Mouse (Mus musculus): Measurements from ENCODE around the gene Mbtd1. TPM values are rescaled to one million over a fixed set of nuclear protein-coding genes. Genes with fewer than 3 reads are reported as not detected.
A peak's percentile ranks its signal among the peaks of the same experiment; 100 is the strongest.
"Not testable (repeated sequence)": the region's sequence is repeated elsewhere in the genome, so short reads cannot be mapped to it uniquely, and the experiment has no call there.

The Mbtd1 gene
- total RNA-seq (2015; ENCODE audit: low replicate concordance) (16.9 and 27.3 TPM in 2 replicates), total RNA-seq (2017; ENCODE audit: low replicate concordance) (16.6 and 24.4 TPM in 2 replicates)

DNA sequence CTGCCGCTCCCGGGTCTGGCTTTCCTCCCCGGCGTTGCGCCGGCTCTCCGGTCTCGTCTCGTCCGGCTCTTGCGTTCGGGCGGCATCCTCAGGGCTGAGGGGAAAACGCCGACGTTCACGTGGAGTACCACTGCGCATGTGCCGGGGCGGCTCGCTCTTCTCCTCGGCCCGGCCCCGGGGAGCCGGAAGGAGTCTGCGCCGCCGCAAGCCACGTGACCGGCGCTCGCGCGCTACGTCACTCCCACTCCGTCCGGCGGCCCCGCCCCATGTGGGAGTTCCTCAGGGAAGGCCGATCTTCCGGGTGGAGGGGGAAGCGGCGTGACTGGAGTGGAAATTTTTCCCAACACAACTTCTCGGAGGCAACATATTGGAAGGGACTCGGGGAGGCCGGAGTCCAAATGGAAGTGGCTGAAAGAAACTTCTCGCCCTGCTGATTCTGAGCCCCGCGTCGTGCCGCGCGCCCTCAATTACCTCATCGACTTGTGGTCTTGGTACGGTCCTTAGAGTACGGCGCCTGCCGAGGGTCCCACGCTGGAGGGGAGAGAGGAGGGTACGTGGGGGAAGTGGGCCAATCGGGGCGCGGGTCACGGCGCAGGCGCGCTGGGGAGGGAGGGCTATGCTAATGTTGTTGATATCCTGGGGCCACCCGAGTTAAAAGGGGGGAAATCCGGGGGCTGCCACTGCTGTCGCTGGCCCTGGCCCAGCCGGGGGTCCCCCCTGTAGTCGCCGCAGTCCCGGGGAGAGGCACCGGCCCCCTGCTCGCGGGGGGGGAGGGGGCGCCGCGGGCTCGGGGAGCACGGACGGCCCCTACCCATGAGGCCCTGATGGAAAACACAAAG is at the start of gene Mbtd1, which contains the start of gene Utp18:
Gene Mbtd1, plus strand, starts transcription at position 281 of the 839 bp plus-strand sequence.
Gene Utp18, minus strand, starts transcription at position 195 of the 839 bp plus-strand sequence.
- peak; percentile 92 for ATAC-seq (replicated peaks; ENCODE audit: low FRiP score, poor library complexity, severe bottlenecking)

DNA sequence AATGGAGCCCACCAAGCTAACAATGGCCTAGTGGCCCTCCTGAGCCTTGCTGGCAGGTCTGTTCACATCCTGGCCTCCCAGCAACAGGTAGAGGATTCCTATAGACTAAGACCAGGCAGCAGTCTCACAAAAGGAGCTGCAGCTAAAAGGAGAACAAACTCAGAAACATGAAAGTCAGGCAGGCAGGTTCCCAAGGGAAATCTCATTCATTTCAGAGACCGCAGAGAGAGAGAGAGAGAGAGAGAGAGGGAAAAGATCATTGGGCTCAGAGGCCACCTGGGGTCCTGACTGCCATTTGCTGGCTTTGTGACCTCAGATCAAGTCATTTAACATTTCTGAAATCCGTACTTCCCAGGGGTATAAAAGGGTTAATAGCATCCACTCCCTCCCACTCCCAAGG is 38.3 kb upstream of the Mbtd1 start:
- ATAC-seq (replicated peaks; ENCODE audit: low FRiP score, poor library complexity, severe bottlenecking): no peak

DNA sequence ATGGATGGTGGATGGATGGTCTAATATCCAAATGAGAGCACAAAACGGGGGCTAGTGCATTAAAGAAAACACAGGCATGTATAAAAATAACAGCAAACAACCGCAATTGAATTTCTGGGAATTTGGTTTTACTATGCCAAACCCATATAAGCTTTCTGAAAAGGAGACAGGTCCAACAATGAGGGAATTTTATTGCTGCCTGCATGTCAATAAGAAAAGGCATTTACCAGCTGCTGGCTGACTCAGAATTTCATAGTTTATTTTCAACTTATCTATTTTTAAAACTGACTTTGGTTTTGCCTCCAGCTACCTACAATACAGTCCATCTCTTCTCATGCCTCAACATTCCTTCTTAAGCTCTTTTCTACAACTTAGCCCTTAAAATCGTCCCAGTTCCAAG is 33.1 kb upstream of the Mbtd1 start:
- ATAC-seq (replicated peaks; ENCODE audit: low FRiP score, poor library complexity, severe bottlenecking): no peak

DNA sequence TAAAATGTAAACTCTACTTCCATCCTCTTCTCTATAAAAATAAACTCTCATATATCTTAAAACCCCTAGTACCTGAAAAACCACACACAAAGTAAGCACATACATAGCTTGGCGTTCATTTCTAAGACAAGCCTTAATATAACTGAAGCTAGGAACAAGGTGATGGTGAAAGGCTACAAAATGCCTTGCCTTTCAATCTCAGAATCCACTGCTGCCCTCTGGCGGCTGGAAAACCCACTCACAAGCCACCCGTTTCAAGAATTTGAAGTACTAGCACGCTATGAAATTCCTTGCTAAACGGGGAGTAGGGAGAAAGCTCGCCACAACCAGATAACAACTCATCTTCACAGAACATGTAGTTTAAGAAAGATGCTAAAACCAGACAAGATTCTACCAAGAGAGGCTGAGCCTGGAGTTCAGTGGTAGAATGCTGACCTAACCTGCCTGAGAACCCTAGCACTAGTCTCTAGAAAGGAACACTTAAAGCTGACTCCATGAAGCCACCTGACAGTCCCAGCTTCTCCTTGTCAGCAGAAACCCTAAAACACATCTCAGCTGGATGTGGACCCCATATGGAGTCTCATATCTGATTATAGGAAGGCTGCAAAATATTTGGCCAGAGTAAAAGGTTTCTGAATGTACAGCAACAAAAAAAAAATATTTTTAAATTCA is 29.2 kb upstream of the Mbtd1 start:
- peak; percentile 78 for ATAC-seq (replicated peaks; ENCODE audit: low FRiP score, poor library complexity, severe bottlenecking)

DNA sequence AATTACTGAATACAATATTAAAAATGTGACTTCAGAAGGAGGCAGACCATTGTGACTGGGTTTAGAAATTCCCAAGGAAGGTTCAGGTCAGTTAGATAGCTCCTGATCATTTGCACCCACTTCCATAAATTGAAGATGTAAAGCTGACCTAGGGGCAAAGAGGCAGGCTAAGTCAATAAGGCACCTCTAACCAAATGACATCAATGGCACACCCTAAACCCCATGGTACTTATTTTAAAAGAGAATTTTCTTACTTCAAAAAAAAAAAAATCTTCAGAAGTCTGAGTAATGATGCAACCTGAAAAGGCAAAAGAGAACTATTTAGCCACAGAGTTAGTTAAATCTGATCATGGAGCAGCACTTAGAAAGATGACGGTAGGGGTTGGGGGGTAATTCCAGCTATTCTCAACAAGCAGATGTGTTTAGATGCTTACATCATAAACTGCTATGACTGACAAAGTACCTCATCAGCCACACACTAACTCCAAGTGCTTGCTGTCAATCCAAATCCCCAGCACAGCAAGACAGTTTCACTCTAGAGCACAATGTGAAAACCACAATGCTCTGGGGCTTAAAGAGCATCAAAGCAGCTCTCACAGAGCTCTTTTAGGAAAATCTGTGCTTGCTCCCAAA is 25.0 kb upstream of the Mbtd1 start:
- ATAC-seq (replicated peaks; ENCODE audit: low FRiP score, poor library complexity, severe bottlenecking): no peak

DNA sequence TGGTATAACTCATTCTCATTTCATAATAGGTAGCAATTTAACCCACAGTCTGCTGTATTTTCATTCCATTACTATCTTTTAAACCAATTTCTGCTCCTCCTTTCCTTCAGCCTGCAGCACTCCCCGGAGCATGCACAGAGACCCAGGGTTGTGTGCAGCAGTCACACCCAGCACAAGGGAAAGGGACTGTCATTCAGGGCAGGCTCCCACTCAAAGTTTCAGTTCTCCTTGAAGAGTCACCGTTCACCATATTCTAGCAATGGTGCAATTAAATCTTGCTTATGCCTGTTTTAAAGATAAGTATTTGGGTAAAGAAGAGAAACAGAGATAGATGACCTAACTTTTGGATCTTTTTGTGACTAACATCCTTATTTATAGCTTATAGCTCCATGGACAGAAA is 24.5 kb upstream of the Mbtd1 start:
- no peak for ATAC-seq (replicated peaks; ENCODE audit: low FRiP score, poor library complexity, severe bottlenecking)

DNA sequence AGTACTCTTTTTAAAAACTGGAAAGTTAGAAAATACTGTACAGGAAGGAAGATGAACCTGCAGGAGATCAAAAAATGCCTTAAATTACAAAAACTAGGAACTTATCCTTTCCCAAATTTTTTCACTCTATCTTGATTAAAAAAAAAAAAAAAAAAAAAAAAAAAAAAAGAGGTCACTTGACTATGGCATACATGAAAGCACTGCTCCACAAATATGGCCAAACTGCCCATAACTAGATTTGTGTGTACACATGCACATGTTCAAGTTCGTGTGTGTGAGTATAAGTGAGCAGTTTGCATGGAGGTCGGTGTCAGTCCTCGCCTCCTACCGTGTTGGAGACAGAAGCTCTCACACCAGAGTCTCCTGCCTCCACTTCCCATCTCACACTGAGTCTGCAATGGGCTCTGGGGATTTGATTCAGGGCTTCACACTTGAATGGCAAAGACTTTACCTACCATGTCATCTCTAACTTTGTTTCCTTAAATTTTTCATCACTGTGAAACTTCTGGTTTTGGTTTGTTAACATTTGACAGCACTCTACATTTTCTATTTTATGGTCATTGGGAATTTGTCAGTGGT is 23.5 kb upstream of the Mbtd1 start:
- no peak for ATAC-seq (replicated peaks; ENCODE audit: low FRiP score, poor library complexity, severe bottlenecking)

DNA sequence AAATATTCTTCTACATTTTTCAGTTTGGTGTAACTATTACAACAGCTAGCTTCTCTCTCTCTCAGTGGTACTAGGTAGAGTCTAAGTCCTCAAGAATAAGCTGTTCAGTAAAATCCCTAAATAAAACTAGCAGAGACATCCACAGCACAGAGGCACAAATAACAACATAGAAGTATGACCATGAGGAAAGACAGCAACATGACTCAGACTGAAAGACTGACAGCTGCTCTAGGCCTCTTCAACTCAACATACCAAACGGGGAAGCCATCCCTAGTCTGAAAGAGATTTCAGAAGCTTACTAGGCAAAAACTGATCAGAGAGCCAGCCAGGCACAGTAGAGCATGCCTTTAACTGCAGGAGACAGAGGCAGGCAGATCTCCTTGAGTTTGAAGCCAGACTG is 23.0 kb upstream of the Mbtd1 start:
- no peak for ATAC-seq (replicated peaks; ENCODE audit: low FRiP score, poor library complexity, severe bottlenecking)

DNA sequence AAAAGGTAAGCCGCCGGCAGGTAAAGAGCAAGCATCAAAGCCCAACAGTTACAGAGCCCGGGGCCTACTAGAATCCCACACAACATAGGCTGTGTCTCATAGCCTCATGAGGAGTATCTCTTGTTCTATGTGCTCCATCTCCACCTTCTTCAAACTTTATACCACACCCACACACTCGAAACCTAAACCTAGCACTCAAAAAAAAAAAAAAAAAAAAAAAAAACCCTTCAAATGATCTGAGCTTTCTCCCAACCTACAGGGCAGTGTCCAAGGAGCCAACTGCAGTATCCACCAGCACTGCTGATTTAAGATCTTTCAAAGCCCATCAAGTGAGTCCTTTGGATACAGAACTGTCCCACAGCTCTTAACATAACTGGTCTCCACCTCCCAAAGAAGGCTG is 1.6 kb upstream of the Mbtd1 start:
- ATAC-seq (replicated peaks; ENCODE audit: low FRiP score, poor library complexity, severe bottlenecking): no peak

DNA sequence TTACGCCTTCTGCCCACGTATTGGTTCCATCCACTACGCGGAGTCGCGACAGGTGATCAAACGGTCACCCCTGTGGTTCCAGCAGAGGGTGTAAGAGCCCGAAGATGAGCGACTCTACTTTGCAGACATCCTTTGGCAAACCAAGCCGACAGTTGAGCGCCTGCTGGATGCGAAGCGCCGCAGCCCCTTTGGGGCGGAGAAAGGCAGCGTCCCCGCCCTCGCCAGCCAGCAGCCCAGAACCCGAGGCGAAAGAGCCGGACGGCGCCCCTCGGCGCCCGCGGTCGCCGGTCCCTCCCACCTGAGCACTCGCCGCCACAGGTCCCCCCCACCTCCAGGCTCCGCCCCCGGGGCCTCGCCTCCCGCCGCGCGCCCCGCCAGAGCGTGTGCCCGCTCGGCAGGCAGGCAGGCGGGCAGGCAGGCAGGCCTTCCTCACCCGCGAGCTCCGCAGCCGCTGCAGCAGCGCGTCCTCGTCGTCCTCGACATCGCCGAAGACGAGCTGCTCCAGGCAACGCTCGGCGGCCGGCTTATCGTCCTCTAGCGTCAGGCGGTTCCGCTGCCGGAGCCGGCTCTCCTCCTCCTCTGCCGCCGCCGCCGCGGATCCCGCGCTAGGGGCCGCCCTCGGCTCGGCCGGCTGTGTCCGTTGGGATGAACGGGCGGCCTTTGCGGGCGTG is 616 bp upstream of the Mbtd1 start:
- ATAC-seq (replicated peaks; ENCODE audit: low FRiP score, poor library complexity, severe bottlenecking): peak; percentile 66

DNA sequence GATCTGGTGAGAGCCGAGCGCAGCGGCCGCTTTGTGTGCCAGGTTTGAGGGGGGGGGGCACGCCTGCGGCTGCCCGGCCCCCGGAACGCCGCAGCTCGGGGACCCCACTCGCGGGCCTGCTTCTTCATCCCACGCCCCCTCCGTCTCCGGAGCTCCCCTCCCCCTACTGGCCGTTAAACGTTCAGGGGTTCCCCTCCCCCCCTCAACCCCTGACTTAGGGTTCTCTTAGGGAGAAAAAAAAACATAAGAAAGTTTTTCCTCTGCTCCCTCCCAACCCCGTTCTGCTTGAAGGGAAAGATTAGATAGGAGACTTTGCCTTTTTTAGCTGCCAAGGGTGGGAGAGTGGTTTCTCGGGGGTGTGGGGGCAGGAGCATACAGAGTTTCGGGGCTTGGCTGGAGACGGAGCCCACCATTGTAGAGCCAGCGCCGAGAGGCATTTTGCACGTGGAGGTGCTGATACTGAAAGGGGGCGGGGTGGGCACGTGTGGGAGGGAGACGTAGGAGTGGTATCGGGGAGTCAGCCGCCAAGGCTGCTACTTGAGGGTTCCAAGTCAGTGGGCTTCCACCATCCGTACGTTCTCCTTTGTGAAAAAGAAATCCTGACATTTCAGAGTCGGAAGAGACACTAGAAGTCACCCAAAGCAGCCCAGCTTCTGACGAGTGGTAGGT is 893 bp downstream of the Mbtd1 start:
- ATAC-seq (replicated peaks; ENCODE audit: low FRiP score, poor library complexity, severe bottlenecking): peak; percentile 37; the same call in 1 of the 2 replicates

DNA sequence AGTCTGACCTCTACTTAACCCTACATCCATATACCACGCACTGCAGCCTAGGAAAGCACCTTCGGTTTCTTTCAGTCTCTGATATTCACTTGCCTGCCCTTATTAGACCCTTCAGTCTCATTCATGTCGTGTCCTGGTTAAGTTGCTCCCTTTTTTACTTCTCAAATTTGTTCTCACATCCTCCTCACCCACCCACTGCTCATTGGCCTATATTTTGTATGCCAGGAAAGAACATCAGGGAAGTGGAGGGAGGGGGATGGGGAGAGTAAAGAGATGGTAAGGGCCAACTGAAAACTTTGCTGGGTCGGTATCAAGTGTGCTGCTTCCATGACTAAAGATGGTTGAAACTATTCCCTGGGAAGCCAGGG is 1.4 kb downstream of the Mbtd1 start:
- no peak for ATAC-seq (replicated peaks; ENCODE audit: low FRiP score, poor library complexity, severe bottlenecking)

DNA sequence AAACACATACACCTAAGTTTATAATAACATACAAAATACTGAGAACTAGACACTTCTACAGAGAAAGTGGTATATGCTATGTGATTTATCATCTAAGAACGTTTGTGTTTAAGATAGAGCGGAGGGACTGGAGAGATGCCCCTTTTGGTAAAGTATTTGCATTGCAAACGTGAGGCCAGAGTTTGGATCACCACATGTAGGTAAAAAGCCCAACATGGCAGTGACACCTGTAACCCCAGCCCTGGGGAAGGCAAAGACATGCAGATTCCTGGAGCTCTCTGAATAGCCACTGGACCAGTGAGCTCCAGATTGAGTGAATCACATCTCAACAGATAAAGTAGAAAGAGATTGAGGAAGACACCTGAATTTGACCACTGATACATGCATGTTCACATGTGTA is 12.1 kb downstream of the Mbtd1 start:
- ATAC-seq (replicated peaks; ENCODE audit: low FRiP score, poor library complexity, severe bottlenecking): no peak

DNA sequence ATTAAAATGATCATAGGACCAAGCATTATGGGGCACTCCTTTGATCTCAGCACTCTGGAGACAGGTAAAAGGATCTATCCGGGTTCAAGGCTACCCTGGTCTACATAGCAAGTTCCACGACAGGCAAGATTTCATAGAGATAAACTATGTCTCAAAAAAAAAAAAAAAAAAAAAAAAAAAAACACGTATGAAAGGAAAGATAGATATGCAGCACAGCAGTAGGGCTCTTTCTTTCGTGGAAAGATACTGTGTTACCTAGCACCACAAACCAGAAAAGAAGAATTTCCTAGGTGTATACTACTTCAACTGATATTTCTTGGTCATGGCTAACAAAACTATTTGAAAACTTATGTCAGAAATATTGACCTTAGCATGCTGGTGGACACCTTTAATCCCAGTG is 21.2 kb downstream of the Mbtd1 start:
- ATAC-seq (replicated peaks; ENCODE audit: low FRiP score, poor library complexity, severe bottlenecking): no peak

DNA sequence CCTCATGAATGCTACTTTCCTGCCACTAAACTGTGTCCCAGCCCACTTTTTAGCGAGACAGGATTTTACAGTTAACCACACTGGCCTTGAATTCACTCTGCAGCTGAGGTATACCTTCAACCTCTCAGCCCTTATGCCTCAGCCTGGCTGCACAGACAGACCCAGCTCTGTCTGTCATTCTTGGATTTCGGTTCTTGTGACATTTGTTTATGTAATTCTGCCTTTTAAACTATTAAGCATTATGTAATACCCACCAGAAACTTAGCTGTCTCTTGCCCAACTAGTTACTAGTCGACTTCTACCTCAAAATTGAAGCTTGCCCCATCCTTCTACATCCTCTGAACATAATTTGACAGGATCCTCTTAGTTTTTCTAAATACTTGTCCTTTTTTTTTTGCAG is 22.2 kb downstream of the Mbtd1 start:
- no peak for ATAC-seq (replicated peaks; ENCODE audit: low FRiP score, poor library complexity, severe bottlenecking)

DNA sequence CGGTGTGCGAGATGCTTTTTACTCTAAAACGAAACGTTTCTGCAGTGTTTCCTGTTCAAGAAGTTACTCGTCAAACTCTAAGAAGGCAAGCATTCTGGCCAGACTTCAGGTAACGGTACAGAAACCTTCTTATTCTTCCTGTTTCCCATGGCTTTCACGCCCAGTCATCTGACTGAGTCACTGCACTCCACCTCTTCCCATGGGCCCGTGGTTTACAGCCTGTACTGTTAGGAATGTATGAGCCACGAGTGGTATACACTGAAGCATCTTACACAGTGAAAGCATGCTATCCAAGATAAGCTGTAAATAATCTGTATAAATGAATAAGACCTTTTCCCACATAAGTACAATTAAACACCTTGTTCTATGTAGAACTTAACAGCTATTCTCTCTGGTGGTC is 23.2 kb downstream of the Mbtd1 start:
- no peak for ATAC-seq (replicated peaks; ENCODE audit: low FRiP score, poor library complexity, severe bottlenecking)

DNA sequence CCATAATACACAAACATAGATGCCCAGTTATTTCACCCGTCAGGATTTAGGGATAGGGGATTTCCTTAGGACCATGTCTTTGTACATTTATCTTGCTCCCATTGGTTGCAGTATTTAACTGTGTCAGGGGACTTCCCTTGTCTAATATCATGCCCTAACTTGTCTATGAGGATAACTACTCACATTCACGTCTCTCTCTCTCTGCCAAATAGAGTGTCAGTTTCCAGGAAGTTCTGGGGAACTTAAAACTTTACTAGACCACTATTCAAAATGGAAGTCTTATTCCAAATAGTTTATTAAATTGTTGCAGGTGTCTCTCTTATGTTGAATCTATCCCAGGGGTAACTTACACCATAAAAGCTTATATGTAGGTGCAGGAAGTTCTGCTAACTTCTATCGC is 26.0 kb downstream of the Mbtd1 start:
- no peak for ATAC-seq (replicated peaks; ENCODE audit: low FRiP score, poor library complexity, severe bottlenecking)

DNA sequence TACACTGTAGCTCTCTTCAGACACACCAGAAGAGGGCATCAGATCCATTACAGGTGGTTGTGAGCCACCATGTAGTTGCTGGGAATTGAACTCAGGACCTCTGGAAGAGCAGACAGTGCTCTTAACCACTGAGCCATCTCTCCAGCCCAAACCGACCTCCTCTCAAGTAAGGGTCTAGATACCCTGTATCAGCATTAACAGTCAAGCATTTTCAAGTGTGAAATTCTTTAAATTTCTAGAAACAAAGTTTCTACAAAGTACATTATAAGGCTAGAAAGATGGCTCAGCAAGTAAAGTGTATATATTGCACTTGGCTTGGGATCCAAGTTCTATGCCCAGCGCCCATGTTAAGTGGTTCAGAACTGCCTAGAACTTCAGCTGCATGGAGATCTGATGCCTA is 29.4 kb downstream of the Mbtd1 start:
- not testable (repeated sequence) for ATAC-seq (replicated peaks; ENCODE audit: low FRiP score, poor library complexity, severe bottlenecking)

DNA sequence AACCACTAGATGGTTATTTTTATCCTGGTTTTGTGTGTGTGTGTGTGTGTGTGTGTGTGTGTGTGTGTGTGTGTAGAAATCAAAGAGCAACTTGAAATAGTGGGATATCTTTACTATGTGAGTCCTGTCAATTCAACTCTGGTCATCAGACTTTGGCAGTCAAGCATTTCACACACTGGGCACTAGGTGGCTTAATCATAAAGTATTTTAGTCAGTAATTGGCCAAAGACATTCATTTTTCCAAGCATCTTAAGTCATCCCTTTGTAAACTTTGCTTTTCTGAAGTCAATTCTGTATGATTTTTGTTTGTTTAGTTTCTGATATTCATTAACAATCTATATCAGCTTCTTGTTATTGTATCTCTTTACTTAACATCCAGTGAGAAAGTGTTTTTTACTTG is 43.5 kb downstream of the Mbtd1 start:
- no peak for ATAC-seq (replicated peaks; ENCODE audit: low FRiP score, poor library complexity, severe bottlenecking)
